Mouse (Mus musculus) Patski (cell line): ENCODE results near the gene Fzr1. TPM values are rescaled to one million over a fixed set of nuclear protein-coding genes. Genes with fewer than 3 reads are reported as not detected.

Source experiments
- ATAC-seq: fragments of 100-300 bp; one replicate; pipeline ENCODE4 v1.8.0; 2021
- CTCF ChIA-PET: fragments of 350-600 bp; sonication (Branson Sonifier 250); formaldehyde crosslinking; loops from one replicate; lab custom pipeline; 2022; ENCODE audit warnings: inconsistent platforms; lab: Charles Lee
- POLR2A ChIA-PET: fragments of 350-600 bp; sonication (Branson Sonifier 250); formaldehyde crosslinking; loops from one replicate; lab custom pipeline; 2022; ENCODE audit warnings: antibody characterized with exemption, inconsistent platforms; lab: Charles Lee
- DNase-seq: peaks from one replicate; pipeline ENCODE4 v3.0.0-alpha.2; 2011; ENCODE audit warnings: low read depth, low spot score
- H3K27me3 ChIP-seq: fragments of 371-371 bp; one replicate; pipeline ENCODE4 v1.5.1; 2021
- CTCF ChIP-seq: fragments of 100-300 bp; IDR thresholded peaks from one replicate; pipeline ENCODE4 v1.5.1; 2021
- in situ Hi-C: fragments of 300-500 bp; cut with MboI; formaldehyde crosslinking; loops from 3 replicates; pipeline ENCODE4 v1.11.1; 2018; ENCODE audit warnings: low pct_unique_long_range_greater_than_20kb, mixed read lengths
- polyA plus RNA-seq: library from polyadenylated mRNA; unstranded; gene quantifications from one replicate; pipeline ENCODE4 v1.2.3, GENCODE M21; 2021

The Fzr1 gene
- polyA plus RNA-seq, 1 experiment from 2014 or later = 62.1 TPM

GRCm38 (mm10) chr10:81366477-81367206 lies 11.7 kb downstream of the Fzr1 start:
- CTCF ChIA-PET = no interaction called here
- no peak for TF ChIP-seq CTCF
- no peaks in the 10 kb centered on the region for H3K27me3 ChIP-seq
- ATAC-seq (no peak), DNase-seq (no peak)
- POLR2A ChIA-PET = interaction anchor here (1.4 kb wide), 1 partner anchor 9 kb away, joined by 4 read pairs; no protein-coding TSS in a partner anchor
- in situ Hi-C loops = no loop called here

- POLR2A ChIA-PET = interaction anchor here (1.4 kb wide), 1 partner anchor 10 kb away, joined by 4 read pairs; no protein-coding TSS in a partner anchor
- no peaks in the 10 kb centered on the region for H3K27me3 ChIP-seq
- CTCF ChIA-PET = no interaction called here
- no peak for TF ChIP-seq CTCF
- peak; percentile 12 for ATAC-seq
- in situ Hi-C loops = no loop called here
- DNase-seq = no peak
Observed at GRCm38 (mm10) chr10:81365672-81366476, 12.4 kb downstream of the Fzr1 start, which contains the start of gene 4930404N11Rik. Gene 4930404N11Rik (minus strand): TSS chr10:81365816.

GRCm38 (mm10) chr10:81365073-81365472 lies 13.2 kb downstream of the Fzr1 start:
- POLR2A ChIA-PET = interaction anchor here (1.3 to 1.4 kb wide), 2 partner anchors 11 to 13 kb away, joined by 3 to 4 read pairs; partner anchors contain the start of gene Fzr1
- no peak for TF ChIP-seq CTCF
- ATAC-seq (no peak), DNase-seq (no peak)
- no peaks in the 10 kb centered on the region for H3K27me3 ChIP-seq
- CTCF ChIA-PET = no interaction called here
- in situ Hi-C loops = no loop called here

GRCm38 (mm10) chr10:81364666-81365065 lies 13.7 kb downstream of the Fzr1 start:
- no peak for TF ChIP-seq CTCF
- H3K27me3 ChIP-seq = no peaks in the 10 kb centered on the region
- ATAC-seq (no peak), DNase-seq (no peak)
- POLR2A ChIA-PET = interaction anchor here (1.3 kb wide), 1 partner anchor 13 kb away, joined by 3 read pairs; the partner anchor contains the start of gene Fzr1
- in situ Hi-C loops = no loop called here
- CTCF ChIA-PET = interaction anchor here (0.6 kb wide), 1 partner anchor 33 kb away, joined by 3 read pairs; no protein-coding TSS in a partner anchor

GRCm38 (mm10) chr10:81363436-81364346 lies 14.6 kb downstream of the Fzr1 start:
- no peak for TF ChIP-seq CTCF
- DNase-seq = no peak

GRCm38 (mm10) chr10:81362336-81362949 lies 15.9 kb downstream of the Fzr1 start:
- ChIA-PET POLR2A (no interaction called here), CTCF (interaction anchor here (1.0 kb wide), 1 partner anchor 15 kb away, joined by 3 read pairs; no protein-coding TSS in a partner anchor)
- H3K27me3 ChIP-seq = no peaks in the 10 kb centered on the region
- in situ Hi-C loops = no loop called here
- DNase-seq (no peak), ATAC-seq (no peak)
- TF ChIP-seq CTCF = no peak

More at GRCm38 (mm10) chr10:81363436-81364346, 14.6 kb downstream of the Fzr1 start:
- ChIA-PET CTCF (no interaction called here), POLR2A (interaction anchor here (1.3 kb wide), 1 partner anchor 14 kb away, joined by 3 read pairs; the partner anchor contains the start of gene Fzr1)
- ATAC-seq = no peak
- in situ Hi-C loops = no loop called here
- no peaks in the 10 kb centered on the region for H3K27me3 ChIP-seq

GRCm38 (mm10) chr10:81360721-81361120 lies 17.6 kb downstream of the Fzr1 start:
- DNase-seq (no peak), ATAC-seq (no peak)
- ChIA-PET POLR2A (interaction anchor here (1.2 kb wide), 1 partner anchor 17 kb away, joined by 3 read pairs; no protein-coding TSS in a partner anchor), CTCF (interaction anchor here (1.2 kb wide), 1 partner anchor 10 kb away, joined by 3 read pairs; the partner anchor contains the start of gene Hmg20b)
- no peaks in the 10 kb centered on the region for H3K27me3 ChIP-seq
- in situ Hi-C loops = no loop called here
- no peak for TF ChIP-seq CTCF

GRCm38 (mm10) chr10:81358841-81359240 lies 19.5 kb downstream of the Fzr1 start:
- POLR2A ChIA-PET = no interaction called here
- in situ Hi-C loops = no loop called here
- TF ChIP-seq CTCF = no peak
- CTCF ChIA-PET = no interaction called here
- ATAC-seq = peak; percentile 20
- H3K27me3 ChIP-seq = no peaks in the 10 kb centered on the region
- DNase-seq = no peak

- ATAC-seq (no peak), DNase-seq (no peak)
- TF ChIP-seq CTCF = no peak
- CTCF ChIA-PET = no interaction called here
- no peaks in the 10 kb centered on the region for H3K27me3 ChIP-seq
- POLR2A ChIA-PET = interaction anchor here (0.8 kb wide), 1 partner anchor 68 kb away, joined by 4 read pairs; no protein-coding TSS in a partner anchor
- in situ Hi-C loops = no loop called here
Observed at GRCm38 (mm10) chr10:81358209-81358608, 20.1 kb downstream of the Fzr1 start.
